Mouse (Mus musculus) stomach, adult 2 months (tissue): ENCODE data around the gene Glipr1l2. TPM values are rescaled to one million over a fixed set of nuclear protein-coding genes. Genes with fewer than 3 reads are reported as not detected.

Source experiments
- polyA plus RNA-seq: library from polyadenylated mRNA; depleted of rRNA; stranded (reverse); fragments of >200 nt; gene quantifications from 2 replicates; pipeline ENCODE4 v1.2.3, GENCODE M21; 2012; rRNA removed

Glipr1l2 gene
- not detected in 2 replicates for polyA plus RNA-seq

DNA sequence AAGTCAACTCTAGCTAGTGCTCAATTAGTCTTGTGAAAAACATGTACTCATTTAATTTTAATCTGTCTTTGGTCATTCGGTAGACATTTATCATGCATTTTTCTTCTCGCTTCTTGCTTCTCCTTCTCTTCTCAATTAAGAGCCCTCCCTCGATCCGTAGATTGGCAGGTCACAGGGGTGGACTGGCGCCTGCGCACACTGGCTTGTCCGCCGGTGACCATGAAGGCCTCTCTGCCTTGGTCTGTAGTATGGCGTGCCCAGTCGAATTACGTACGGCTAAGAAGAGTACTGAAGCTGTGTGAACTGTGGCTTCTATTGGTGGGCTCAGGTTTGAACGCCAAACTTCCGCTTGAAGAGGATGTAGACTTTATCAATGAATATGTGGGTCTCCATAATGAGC, at the start of gene Glipr1l2:
Glipr1l2 (plus strand) TSS at position 198 of the 400 bp plus-strand sequence.

DNA sequence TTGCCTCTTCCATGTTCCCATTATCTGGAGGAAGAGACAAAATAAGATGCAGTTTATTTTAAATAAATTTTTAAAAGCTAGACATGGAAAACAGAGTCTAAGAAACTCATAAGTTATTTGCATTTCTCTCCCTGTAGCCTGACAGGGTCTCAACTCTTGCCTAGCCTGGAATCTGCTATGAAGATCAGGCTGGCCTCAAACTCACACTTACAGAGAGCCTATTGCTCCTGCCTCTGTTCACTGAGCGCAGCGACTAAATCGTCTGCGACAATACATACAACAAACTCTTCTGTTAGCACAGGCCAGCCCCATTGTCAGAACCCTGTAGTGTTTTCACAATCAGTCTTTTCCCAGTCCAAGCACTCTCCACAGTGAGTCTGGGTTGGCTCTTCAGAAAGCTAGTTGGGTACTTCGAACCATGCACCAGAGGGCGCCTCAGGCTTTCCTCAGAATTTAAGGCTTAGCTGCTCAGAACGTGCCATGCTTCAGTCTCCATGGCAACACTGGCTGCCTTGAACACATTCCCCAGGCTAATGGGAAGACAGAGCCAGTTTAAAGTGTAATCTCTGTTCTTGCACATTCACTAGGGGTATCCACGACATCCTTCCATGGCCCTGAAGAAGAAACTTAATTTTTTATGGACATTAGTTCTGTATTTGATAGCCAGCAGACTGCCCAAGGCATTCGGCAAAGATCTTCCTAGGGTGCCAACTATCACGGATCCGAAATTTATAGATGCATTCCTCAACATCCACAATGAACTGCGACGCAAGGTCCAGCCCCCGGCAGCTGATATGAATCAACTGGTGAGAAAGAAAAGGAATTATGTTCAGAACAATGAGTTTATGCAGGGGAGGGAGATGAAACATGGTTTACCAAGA, 23.2 kb upstream of the Glipr1l2 start, which contains the start of gene Glipr1l1:
Glipr1l1 (plus strand) TSS at position 488 of the 881 bp plus-strand sequence.

Other genes with a start within 250 kb of the Glipr1l2 start
- gene Krr1, start 110.7 kb upstream of the Glipr1l2 start, polyA plus RNA-seq = 0.66 and 0.78 TPM in 2 replicates
- gene Glipr1, start 80.7 kb upstream of the Glipr1l2 start, polyA plus RNA-seq = 1.1 and 1.5 TPM in 2 replicates
- not detected in 2 replicates for gene Glipr1l1, start 23.2 kb upstream of the Glipr1l2 start, polyA plus RNA-seq
- gene Glipr1l3, start 77.0 kb downstream of the Glipr1l2 start, polyA plus RNA-seq = not detected in 2 replicates
- 0.05 TPM in 1 of 2 replicates, not detected in the other for gene Caps2, start 80.3 kb downstream of the Glipr1l2 start, polyA plus RNA-seq
- gene Kcnc2, start 187.8 kb downstream of the Glipr1l2 start, polyA plus RNA-seq = 0.06 and 0.10 TPM in 2 replicates